Mouse (Mus musculus): ENCODE data around the gene Snx4. TPM values are rescaled to one million over a fixed set of nuclear protein-coding genes. Genes with fewer than 3 reads are reported as not detected.
A peak's percentile ranks its signal among the peaks of the same experiment; 100 is the strongest.

The Snx4 gene
- polyA plus RNA-seq, 1 experiment = 22.9 TPM

- H3K4me3 ChIP-seq (replicated peaks) = peak overlapping the region; percentile 82
- H3K9me3 ChIP-seq = no peaks in the 10 kb centered on the region
- peaks cover 13% of the 10 kb centered on the region for H3K4me1 ChIP-seq
- TF ChIP-seq FLI1 (IDR thresholded peaks at IDR 0.05; ENCODE audit: low read length) (no peak), GATA1 (IDR thresholded peaks at IDR 0.05; ENCODE audit: borderline replicate concordance, low read length) (no peak)
- H3K27me3 ChIP-seq (replicated peaks) = peaks cover 5% of the 10 kb centered on the region
- peaks cover 29% of the 10 kb centered on the region for H3K36me3 ChIP-seq (replicated peaks; ENCODE audit: low read length)
Measured at GRCm38 (mm10) chr16:33306633-33307070, 55.4 kb downstream of the Snx4 start.

- H3K27me3 ChIP-seq (replicated peaks) = peaks cover 5% of the 10 kb centered on the region
- TF ChIP-seq FLI1 (IDR thresholded peaks at IDR 0.05; ENCODE audit: low read length) (no peak), GATA1 (IDR thresholded peaks at IDR 0.05; ENCODE audit: borderline replicate concordance, low read length) (no peak)
- peaks cover 28% of the 10 kb centered on the region for H3K36me3 ChIP-seq (replicated peaks; ENCODE audit: low read length)
- peaks cover 7% of the 10 kb centered on the region for H3K9me3 ChIP-seq
- no peak overlapping the region for H3K4me3 ChIP-seq (replicated peaks)
- H3K4me1 ChIP-seq = peaks cover 13% of the 10 kb centered on the region
Measured at GRCm38 (mm10) chr16:33307761-33308160, 56.5 kb downstream of the Snx4 start.

GRCm38 (mm10) chr16:33309066-33309465 lies 57.8 kb downstream of the Snx4 start:
- H3K27me3 ChIP-seq (replicated peaks) = peaks cover 8% of the 10 kb centered on the region
- peaks cover 16% of the 10 kb centered on the region for H3K36me3 ChIP-seq (replicated peaks; ENCODE audit: low read length)
- H3K9me3 ChIP-seq = peaks cover 12% of the 10 kb centered on the region
- peaks cover 13% of the 10 kb centered on the region for H3K4me1 ChIP-seq
- H3K4me3 ChIP-seq (replicated peaks) = no peak overlapping the region
- TF ChIP-seq GATA1 (IDR thresholded peaks at IDR 0.05; ENCODE audit: borderline replicate concordance, low read length) (no peak), FLI1 (IDR thresholded peaks at IDR 0.05; ENCODE audit: low read length) (no peak)

- Histone ChIP-seq H3K9me3 (peaks cover 22% of the 10 kb centered on the region), H3K4me3 (replicated peaks) (no peak overlapping the region), H3K36me3 (replicated peaks; ENCODE audit: low read length) (no peaks in the 10 kb centered on the region), H3K4me1 (no peaks in the 10 kb centered on the region), H3K27me3 (replicated peaks) (peaks cover 12% of the 10 kb centered on the region)
- no peak for TF ChIP-seq FLI1 (IDR thresholded peaks at IDR 0.05; ENCODE audit: low read length)
Measured at GRCm38 (mm10) chr16:33315611-33316010, 64.4 kb downstream of the Snx4 start.

GRCm38 (mm10) chr16:33317646-33318045 lies 66.4 kb downstream of the Snx4 start:
- Histone ChIP-seq H3K9me3 (peaks cover 16% of the 10 kb centered on the region), H3K27me3 (replicated peaks) (peaks cover 24% of the 10 kb centered on the region), H3K4me1 (no peaks in the 10 kb centered on the region), H3K4me3 (replicated peaks) (no peak overlapping the region), H3K36me3 (replicated peaks; ENCODE audit: low read length) (no peaks in the 10 kb centered on the region)
- TF ChIP-seq FLI1 (IDR thresholded peaks at IDR 0.05; ENCODE audit: low read length) = no peak

GRCm38 (mm10) chr16:33318059-33318458 lies 66.8 kb downstream of the Snx4 start:
- Histone ChIP-seq H3K9me3 (peaks cover 13% of the 10 kb centered on the region), H3K36me3 (replicated peaks; ENCODE audit: low read length) (no peaks in the 10 kb centered on the region), H3K4me1 (no peaks in the 10 kb centered on the region), H3K27me3 (replicated peaks) (peaks cover 26% of the 10 kb centered on the region), H3K4me3 (replicated peaks) (no peak overlapping the region)
- TF ChIP-seq GATA1 (IDR thresholded peaks at IDR 0.05; ENCODE audit: borderline replicate concordance, low read length) = no peak
- TF ChIP-seq FLI1 (IDR thresholded peaks at IDR 0.05; ENCODE audit: low read length) = no peak

- no peak overlapping the region for H3K4me3 ChIP-seq (replicated peaks)
- peaks cover 4% of the 10 kb centered on the region; the same call in 1 of the 2 replicates for H3K4me1 ChIP-seq
- no peak for TF ChIP-seq GATA1 (IDR thresholded peaks at IDR 0.05; ENCODE audit: borderline replicate concordance, low read length)
- TF ChIP-seq FLI1 (IDR thresholded peaks at IDR 0.05; ENCODE audit: low read length) = no peak
- no peaks in the 10 kb centered on the region for H3K36me3 ChIP-seq (replicated peaks; ENCODE audit: low read length)
- H3K27me3 ChIP-seq (replicated peaks) = peaks cover 40% of the 10 kb centered on the region
- peaks cover 12% of the 10 kb centered on the region for H3K9me3 ChIP-seq
Measured at GRCm38 (mm10) chr16:33325704-33326455, 74.6 kb downstream of the Snx4 start.

- H3K4me3 ChIP-seq (replicated peaks) = no peak overlapping the region
- H3K27me3 ChIP-seq (replicated peaks) = peaks cover 38% of the 10 kb centered on the region
- H3K4me1 ChIP-seq = peaks cover 4% of the 10 kb centered on the region; the same call in 1 of the 2 replicates
- H3K9me3 ChIP-seq = peaks cover 17% of the 10 kb centered on the region
- H3K36me3 ChIP-seq (replicated peaks; ENCODE audit: low read length) = no peaks in the 10 kb centered on the region
- TF ChIP-seq FLI1 (IDR thresholded peaks at IDR 0.05; ENCODE audit: low read length) (no peak), GATA1 (IDR thresholded peaks at IDR 0.05; ENCODE audit: borderline replicate concordance, low read length) (no peak)
Measured at GRCm38 (mm10) chr16:33326589-33326988, 75.3 kb downstream of the Snx4 start.

GRCm38 (mm10) chr16:33327101-33327500 lies 75.9 kb downstream of the Snx4 start:
- peaks cover 4% of the 10 kb centered on the region; the same call in 1 of the 2 replicates for H3K4me1 ChIP-seq
- no peak overlapping the region for H3K4me3 ChIP-seq (replicated peaks)
- H3K27me3 ChIP-seq (replicated peaks) = peaks cover 35% of the 10 kb centered on the region
- H3K9me3 ChIP-seq = peaks cover 18% of the 10 kb centered on the region
- no peaks in the 10 kb centered on the region for H3K36me3 ChIP-seq (replicated peaks; ENCODE audit: low read length)
- TF ChIP-seq FLI1 (IDR thresholded peaks at IDR 0.05; ENCODE audit: low read length) = no peak
- no peak for TF ChIP-seq GATA1 (IDR thresholded peaks at IDR 0.05; ENCODE audit: borderline replicate concordance, low read length)

- H3K4me3 ChIP-seq (replicated peaks) = no peak overlapping the region
- H3K36me3 ChIP-seq (replicated peaks; ENCODE audit: low read length) = no peaks in the 10 kb centered on the region
- TF ChIP-seq FLI1 (IDR thresholded peaks at IDR 0.05; ENCODE audit: low read length) (no peak), GATA1 (IDR thresholded peaks at IDR 0.05; ENCODE audit: borderline replicate concordance, low read length) (no peak)
- peaks cover 45% of the 10 kb centered on the region for H3K9me3 ChIP-seq
- peaks cover 10% of the 10 kb centered on the region; the same call in 1 of the 2 replicates for H3K4me1 ChIP-seq
- peaks cover 21% of the 10 kb centered on the region for H3K27me3 ChIP-seq (replicated peaks)
Measured at GRCm38 (mm10) chr16:33333015-33333414, 81.8 kb downstream of the Snx4 start.
